Mouse (Mus musculus) limb, embryonic 10.5 days (tissue): ENCODE measurements at regions not wholly inside any gene's neighbourhood (a gene's known extent, or its start where the extent isn't known, plus 50 kb on each side); places are given as distances from the start of the nearest gene placed in this dataset.

Experiments used
- DNase-seq: peaks from one replicate; pipeline ENCODE4 v3.0.0-alpha.2; 2017; ENCODE audit warnings: low spot score
- H3K27ac ChIP-seq: fragments of 300-500 bp; sonication (generic); 2 replicates; pipeline ENCODE4 v1.5.1; 2016; ENCODE audit warnings: mild to moderate bottlenecking
- H3K27me3 ChIP-seq: fragments of 300-500 bp; sonication (generic); 2 replicates; pipeline ENCODE4 v1.6.1; 2016; ENCODE audit warnings: low read depth, mild to moderate bottlenecking; ENCODE audit not compliant: poor library complexity, severe bottlenecking
- H3K36me3 ChIP-seq: fragments of 300-500 bp; sonication (generic); 2 replicates; pipeline ENCODE4 v1.6.1; 2016; ENCODE audit warnings: mild to moderate bottlenecking, moderate library complexity
- H3K4me1 ChIP-seq: fragments of 300-500 bp; sonication (generic); 2 replicates; pipeline ENCODE4 v1.6.1; 2016
- H3K4me3 ChIP-seq: fragments of 300-500 bp; sonication (generic); 2 replicates; pipeline ENCODE4 v1.5.1; 2016; ENCODE audit warnings: mild to moderate bottlenecking, moderate library complexity
- H3K9me3 ChIP-seq: fragments of 300-500 bp; sonication (generic); replicated peaks from 2 replicates; pipeline ENCODE4 v1.6.1; 2016; ENCODE audit warnings: mild to moderate bottlenecking
- WGBS: fragments of 180-500 bp; shearing (Covaris S2); methylation state at CpG from one replicate; pipeline ENCODE4 v1.1.7; 2016; 5-methylcytosine and 5-hydroxymethylcytosine counted together

DNA sequence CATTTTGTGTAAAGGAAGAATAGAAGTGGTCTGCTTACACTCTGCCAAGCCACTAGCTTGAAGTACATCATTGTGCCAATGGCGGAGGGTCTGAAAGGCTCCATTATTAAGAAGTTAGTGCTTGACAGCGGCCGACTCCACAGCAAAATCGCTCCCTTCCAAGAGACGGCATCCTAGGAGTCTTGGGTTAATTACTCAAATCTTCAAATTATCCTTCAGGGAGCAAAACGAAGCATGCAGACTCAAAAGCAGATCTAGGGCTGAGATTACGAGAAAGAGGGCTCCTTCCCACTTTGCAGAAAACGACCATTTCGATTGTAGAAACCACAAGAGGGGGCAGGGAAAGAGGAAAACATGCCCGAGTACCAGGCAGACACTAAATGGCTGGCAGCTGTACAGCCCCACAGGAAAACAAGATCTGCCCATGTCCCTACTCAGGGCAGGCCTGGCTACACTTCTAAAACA, 121.9 kb upstream of the Ankrd55 start:
- H3K9me3 ChIP-seq, result no peaks in the 10 kb centered on the region
- H3K4me1 ChIP-seq, result peaks cover 21% of the 10 kb centered on the region
- no peak for DNase-seq
- WGBS, result 66% methylated on average over 10 of the region's 10 CpGs
- H3K36me3 ChIP-seq, result no peaks in the 10 kb centered on the region
- H3K4me3 ChIP-seq, result no peak overlapping the region
- no peaks in the 10 kb centered on the region for H3K27me3 ChIP-seq
- H3K27ac ChIP-seq, result no peak overlapping the region

DNA sequence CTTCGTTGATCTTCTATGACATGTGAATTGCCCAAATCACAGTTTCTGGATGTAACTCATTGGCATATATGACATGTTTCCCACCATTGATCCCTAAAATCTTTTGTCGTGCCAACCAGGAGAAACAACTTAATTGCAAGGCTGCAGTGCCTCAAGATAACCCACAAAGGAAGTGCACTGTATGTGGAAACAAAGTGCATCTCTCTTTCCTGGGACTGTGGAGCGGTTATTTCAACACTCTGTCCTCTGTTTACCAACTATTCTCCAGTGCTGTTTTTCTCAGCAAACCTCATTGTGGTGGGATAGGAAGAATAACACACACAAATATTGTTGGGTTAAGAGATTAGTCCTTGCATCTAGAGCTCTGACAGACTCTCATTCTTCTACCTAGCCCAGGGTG, 119.8 kb upstream of the Ankrd55 start:
- no peaks in the 10 kb centered on the region for H3K36me3 ChIP-seq
- WGBS, result 88% methylated on average over 3 of the region's 3 CpGs
- no peak overlapping the region for H3K27ac ChIP-seq
- DNase-seq, result no peak
- H3K9me3 ChIP-seq, result no peaks in the 10 kb centered on the region
- no peak overlapping the region for H3K4me3 ChIP-seq
- H3K4me1 ChIP-seq, result peaks cover 15% of the 10 kb centered on the region
- no peaks in the 10 kb centered on the region for H3K27me3 ChIP-seq

DNA sequence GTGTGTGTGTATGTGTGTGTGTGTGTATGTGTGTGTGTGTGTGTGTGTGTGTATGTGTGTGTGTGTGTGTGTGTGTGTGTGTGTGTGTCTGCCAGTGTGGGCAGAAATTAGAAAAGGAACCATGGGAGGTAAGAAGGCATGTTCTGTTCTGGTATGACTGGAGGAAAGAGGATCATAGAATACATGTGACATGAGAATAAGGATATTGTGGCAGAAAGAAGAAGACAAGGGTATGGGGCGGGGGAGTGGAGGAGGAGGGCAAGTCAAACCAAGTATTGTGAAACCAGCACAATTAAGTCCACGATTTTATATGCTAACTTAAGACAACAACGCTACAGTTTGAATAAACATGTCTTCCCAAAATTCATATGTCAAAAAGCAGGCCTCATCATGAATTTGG, 117.4 kb upstream of the Ankrd55 start:
- no peaks in the 10 kb centered on the region for H3K36me3 ChIP-seq
- peaks cover 6% of the 10 kb centered on the region for H3K4me1 ChIP-seq
- H3K27me3 ChIP-seq, result no peaks in the 10 kb centered on the region
- DNase-seq, result no peak
- no peak overlapping the region for H3K4me3 ChIP-seq
- WGBS, result 92% methylated on average over 3 of the region's 3 CpGs
- H3K27ac ChIP-seq, result no peak overlapping the region
- H3K9me3 ChIP-seq, result no peaks in the 10 kb centered on the region

DNA sequence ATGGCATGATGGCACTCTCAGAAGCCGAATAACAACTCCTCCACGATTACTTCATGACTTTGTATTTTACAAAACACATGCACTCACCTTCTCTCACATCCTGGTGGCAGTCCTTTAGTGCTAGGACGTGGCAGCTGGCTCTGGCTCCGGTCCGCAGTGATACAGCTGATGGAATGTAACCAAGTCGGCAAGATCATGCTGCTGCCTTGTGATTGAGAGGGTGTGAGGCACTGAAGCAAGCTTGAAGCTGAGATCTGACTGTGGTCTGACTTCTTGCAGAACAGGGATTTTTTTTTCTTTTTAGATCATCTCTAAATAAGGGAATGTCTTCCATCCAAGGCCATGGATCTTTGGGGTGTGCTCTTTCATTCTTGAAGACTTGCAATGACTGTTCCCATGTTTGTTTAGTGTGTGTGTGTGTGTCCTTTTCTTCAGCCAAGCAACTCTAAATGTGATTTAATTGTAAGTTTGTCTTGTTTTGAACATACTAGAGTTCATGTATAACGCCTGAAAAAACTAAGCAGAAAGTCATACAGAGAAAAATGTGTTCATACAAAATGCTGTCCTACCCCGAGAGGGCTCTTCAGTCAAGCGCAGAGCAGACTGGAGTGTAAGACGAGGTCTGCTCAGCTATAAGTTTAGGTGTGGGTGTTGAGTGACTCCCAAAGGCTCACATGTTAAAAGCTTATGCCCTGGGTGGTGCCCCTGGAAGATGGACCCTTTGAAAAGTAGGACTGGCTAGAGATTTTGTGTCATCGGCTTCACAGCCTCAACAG, 116.1 kb upstream of the Ankrd55 start:
- WGBS, result 87% methylated on average over 11 of the region's 11 CpGs
- DNase-seq, result no peak

DNA sequence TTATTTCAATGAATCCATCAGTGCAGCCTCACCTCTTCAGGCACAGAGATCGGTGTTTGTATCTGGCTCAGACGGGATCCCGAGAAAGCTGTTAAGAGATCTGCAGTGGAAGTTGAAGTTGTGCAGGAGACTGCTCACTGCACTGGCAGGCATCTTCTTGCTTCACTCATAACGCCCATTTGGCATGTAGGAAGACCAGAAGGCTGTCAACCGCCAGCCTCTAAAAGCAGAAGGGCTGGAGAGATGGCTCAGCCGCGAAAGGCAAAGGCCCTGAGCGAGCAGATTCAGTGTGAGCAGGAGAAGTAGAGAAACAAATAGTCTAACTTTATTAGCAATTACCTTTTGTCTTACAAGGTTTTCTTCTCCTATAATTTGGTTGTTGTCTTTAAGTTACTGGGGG, 114.3 kb upstream of the Ankrd55 start:
- no peak for DNase-seq
- Histone ChIP-seq H3K27me3 (no peaks in the 10 kb centered on the region), H3K4me3 (no peak overlapping the region), H3K9me3 (no peaks in the 10 kb centered on the region), H3K36me3 (no peaks in the 10 kb centered on the region), H3K4me1 (no peaks in the 10 kb centered on the region), H3K27ac (no peak overlapping the region)
- 88% methylated on average over 8 of the region's 8 CpGs for WGBS

More for the DNA sequence above, 116.1 kb upstream of the Ankrd55 start:
- Histone ChIP-seq H3K4me1 (no peaks in the 10 kb centered on the region), H3K27me3 (no peaks in the 10 kb centered on the region), H3K4me3 (no peak overlapping the region), H3K27ac (no peak overlapping the region), H3K9me3 (no peaks in the 10 kb centered on the region), H3K36me3 (no peaks in the 10 kb centered on the region)

DNA sequence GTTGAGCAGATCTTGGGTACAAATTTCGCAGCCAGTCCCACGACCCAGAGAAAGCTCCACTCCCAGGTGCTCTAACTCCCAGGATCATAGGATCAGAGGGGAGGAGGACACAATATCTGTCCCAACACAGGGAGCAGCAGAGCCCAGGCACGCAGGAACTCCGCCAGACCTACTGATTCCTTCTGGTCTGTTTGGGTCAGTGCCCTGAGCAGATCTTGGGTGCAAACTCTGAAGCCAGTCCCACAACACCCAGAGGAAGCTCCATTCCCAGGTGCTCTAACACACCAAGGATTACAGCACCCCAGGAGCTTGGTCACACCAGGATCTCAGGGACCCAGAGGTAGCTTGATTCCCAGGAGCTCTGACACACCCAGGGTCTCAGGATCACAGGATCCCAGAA, 110.2 kb upstream of the Ankrd55 start:
- DNase-seq, result no peak
- Histone ChIP-seq H3K9me3 (no peaks in the 10 kb centered on the region), H3K27ac (no peak overlapping the region), H3K27me3 (no peaks in the 10 kb centered on the region), H3K36me3 (no peaks in the 10 kb centered on the region), H3K4me1 (no peaks in the 10 kb centered on the region), H3K4me3 (no peak overlapping the region)
- 89% methylated on average over 4 of the region's 4 CpGs for WGBS

DNA sequence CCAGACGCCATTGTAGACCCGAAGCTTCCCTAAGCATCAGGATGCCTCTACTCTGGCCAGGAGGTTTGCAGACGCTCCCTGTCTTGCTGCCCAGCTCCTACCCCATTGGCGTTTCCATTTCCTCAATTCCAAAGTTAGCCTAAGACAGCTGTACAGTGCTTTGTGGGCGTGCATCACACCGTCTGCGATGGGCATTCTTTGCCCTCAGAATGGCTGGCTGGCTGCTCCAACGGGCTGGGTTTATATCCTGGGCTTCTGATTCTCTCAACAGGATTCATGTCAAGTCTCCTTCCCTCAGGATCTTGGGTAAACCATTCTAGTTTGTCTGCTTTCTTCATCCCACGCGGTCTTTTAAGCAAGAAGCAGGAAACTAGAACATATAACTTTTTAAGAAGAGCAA, 104.3 kb upstream of the Ankrd55 start:
- Histone ChIP-seq H3K27me3 (no peaks in the 10 kb centered on the region), H3K27ac (no peak overlapping the region), H3K4me3 (no peak overlapping the region), H3K4me1 (peaks cover 15% of the 10 kb centered on the region), H3K9me3 (no peaks in the 10 kb centered on the region), H3K36me3 (no peaks in the 10 kb centered on the region)
- DNase-seq, result no peak
- WGBS, result 94% methylated on average over 10 of the region's 10 CpGs

DNA sequence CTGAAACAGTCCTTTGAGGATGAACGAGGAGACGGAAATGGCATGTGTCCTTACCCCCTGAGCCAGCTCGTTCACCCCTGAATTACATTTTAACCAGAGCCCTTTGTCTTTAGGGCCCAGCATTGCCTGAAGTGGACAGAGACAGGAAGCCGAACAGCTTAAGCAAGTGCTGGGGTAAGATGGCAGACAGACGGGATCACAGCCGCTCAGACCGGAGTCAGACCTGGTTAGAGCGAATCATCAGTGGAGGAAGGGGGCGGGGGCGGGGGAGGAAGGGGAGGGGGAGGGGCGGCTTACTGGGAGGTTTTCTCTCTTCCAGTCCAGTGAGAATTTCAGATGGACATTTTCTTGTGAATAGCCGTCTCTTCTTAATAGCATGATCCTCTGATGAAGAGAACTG, 103.1 kb upstream of the Ankrd55 start:
- DNase-seq, result no peak
- Histone ChIP-seq H3K36me3 (no peaks in the 10 kb centered on the region), H3K27ac (peak overlapping the region; percentile 31; the same call in 1 of the 2 replicates), H3K27me3 (no peaks in the 10 kb centered on the region), H3K9me3 (no peaks in the 10 kb centered on the region), H3K4me3 (no peak overlapping the region), H3K4me1 (peaks cover 15% of the 10 kb centered on the region)
- WGBS, result 46% methylated on average over 12 of the region's 12 CpGs

DNA sequence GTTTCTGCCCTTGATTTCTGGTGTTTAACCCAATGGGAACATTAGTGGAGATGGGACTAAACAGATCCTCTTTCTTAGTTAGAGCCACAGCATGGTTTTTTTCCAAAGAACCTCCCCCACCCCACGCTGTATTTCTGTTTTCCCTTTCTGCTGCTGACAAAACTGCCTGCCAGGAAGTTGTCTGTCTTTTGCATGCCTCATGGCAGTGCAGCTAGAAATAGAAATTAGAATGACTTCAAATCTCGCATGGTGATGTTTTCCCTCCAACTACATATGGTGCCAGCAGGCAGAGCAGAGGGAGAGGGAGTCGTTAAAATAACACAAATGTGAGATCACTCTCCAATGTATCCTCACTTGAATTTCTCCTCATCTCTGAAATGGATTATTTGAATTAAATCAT, 101.0 kb upstream of the Ankrd55 start:
- DNase-seq, result no peak
- Histone ChIP-seq H3K27ac (no peak overlapping the region), H3K4me1 (peaks cover 15% of the 10 kb centered on the region), H3K9me3 (no peaks in the 10 kb centered on the region), H3K4me3 (no peak overlapping the region), H3K27me3 (no peaks in the 10 kb centered on the region), H3K36me3 (no peaks in the 10 kb centered on the region)
- 71% methylated on average over 3 of the region's 3 CpGs for WGBS

DNA sequence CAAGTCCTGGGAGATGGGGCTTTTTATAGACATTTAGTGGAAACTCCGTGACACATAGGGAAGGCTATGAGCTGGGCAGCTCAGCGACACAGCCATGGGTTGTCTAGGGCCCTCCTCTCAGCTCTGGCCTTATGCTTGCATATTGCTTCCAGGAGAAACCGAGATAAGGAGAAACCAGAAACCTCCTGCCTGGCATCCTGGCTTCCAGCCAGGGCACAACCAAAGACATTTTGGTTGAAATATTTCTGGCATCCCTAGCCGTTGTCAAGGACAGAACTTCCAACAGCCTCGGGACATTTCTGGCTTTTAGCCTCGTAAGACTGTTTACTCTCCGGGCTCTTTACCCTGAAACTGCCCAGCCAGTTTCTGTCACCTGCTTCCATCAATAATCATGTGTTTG, 99.9 kb upstream of the Ankrd55 start:
- no peak overlapping the region for H3K27ac ChIP-seq
- no peak for DNase-seq
- H3K9me3 ChIP-seq, result no peaks in the 10 kb centered on the region
- WGBS, result 85% methylated on average over 7 of the region's 7 CpGs
- no peaks in the 10 kb centered on the region for H3K36me3 ChIP-seq
- peaks cover 15% of the 10 kb centered on the region for H3K4me1 ChIP-seq
- H3K4me3 ChIP-seq, result no peak overlapping the region
- no peaks in the 10 kb centered on the region for H3K27me3 ChIP-seq

DNA sequence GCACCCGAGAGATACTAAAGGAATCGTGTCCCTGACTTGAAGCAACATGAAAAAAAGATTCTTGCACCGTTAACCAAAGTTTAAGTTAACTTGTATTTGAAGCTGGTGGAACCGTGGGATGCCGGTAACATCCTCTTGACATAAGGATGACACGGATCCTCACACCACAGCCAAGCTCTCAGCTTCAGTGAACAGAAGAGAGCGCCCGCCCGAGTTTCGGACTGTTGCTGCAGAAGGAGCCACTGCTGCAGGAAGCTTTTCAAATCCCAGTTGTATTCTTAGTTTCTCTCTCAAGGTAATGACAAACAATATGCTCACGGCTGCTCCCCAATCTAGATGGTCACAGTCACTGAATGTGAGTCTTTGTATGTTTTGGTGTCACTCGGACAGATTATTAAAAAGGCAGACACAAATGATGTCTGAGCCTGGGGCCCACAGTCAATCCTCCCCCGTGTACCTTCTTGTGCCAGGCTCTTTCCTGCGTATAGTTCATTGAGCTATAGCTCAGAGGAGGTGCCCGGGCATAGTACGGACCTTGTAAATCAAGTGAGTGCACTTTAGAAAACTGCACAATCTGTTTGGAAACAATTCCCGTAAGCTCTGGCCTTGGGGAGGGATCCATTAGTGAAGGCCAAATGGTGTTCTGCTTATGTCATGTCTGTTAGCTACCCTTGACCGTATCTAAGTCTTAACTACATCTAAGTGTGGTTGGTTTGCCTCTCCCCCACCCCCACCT, 99.3 kb upstream of the Ankrd55 start:
- no peaks in the 10 kb centered on the region for H3K27me3 ChIP-seq
- no peaks in the 10 kb centered on the region for H3K9me3 ChIP-seq
- H3K27ac ChIP-seq, result no peak overlapping the region
- DNase-seq, result no peak
- 94% methylated on average over 18 of the region's 18 CpGs for WGBS
- no peaks in the 10 kb centered on the region for H3K36me3 ChIP-seq
- peaks cover 15% of the 10 kb centered on the region for H3K4me1 ChIP-seq
- no peak overlapping the region for H3K4me3 ChIP-seq

DNA sequence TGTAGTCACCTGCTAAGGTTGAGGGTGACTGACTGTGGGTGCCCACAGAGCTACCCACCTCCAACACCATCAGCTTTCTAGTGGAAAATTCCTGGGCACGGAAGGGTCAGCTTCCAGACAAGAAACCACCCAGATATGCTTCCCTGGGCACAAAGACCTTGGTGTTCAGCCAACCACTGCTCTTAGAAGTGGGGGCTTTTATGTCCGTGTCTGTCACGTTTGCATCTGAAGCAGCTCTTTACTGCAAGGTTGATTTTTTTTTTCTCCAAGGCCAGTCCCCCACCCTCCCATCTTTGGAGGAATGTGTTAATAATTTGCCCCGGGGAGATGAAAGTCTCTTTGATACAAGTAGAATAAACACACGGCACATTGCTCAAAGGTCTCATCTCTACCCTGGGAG, 98.6 kb upstream of the Ankrd55 start:
- H3K27ac ChIP-seq, result no peak overlapping the region
- H3K4me3 ChIP-seq, result no peak overlapping the region
- H3K36me3 ChIP-seq, result no peaks in the 10 kb centered on the region
- no peak for DNase-seq
- peaks cover 15% of the 10 kb centered on the region for H3K4me1 ChIP-seq
- no peaks in the 10 kb centered on the region for H3K27me3 ChIP-seq
- WGBS, result 67% methylated on average over 5 of the region's 5 CpGs
- no peaks in the 10 kb centered on the region for H3K9me3 ChIP-seq

DNA sequence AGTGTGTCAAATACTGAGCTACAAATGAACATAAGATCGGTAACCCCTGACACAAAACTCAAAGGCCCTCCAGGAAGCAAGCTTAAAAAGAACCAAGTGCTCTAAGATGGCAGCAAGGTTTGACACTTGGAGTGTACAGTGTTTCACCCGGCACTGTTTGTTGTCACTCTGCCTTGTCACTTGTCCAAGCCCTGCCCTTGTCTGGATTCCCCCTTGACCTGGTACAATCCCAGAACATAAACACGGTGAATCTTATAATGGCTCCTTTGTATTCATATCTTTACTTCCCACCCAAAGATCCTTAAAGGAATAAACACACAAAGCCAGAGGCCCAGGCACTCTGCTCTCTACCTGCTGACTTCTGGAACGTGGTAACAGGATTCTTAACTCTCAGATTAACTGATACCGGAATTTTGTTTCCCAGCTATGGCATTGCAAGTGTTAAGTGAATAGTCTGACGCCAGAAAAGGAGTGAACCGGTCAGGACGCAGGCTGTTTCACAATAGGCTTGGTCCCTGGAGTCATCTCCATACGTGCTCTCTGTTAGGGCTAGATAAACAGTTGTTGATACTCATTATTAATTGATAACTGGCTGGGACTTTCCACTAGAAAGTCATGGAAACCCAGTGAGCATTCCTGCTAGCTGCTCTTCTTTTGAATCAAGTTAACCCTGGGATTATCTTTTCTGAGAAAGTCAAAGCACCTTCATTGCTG, 95.9 kb upstream of the Ankrd55 start:
- DNase-seq, result no peak
- no peak overlapping the region for H3K4me3 ChIP-seq
- peaks cover 10% of the 10 kb centered on the region for H3K4me1 ChIP-seq
- H3K36me3 ChIP-seq, result no peaks in the 10 kb centered on the region
- H3K27ac ChIP-seq, result no peak overlapping the region
- H3K9me3 ChIP-seq, result no peaks in the 10 kb centered on the region
- 70% methylated on average over 9 of the region's 9 CpGs for WGBS
- H3K27me3 ChIP-seq, result 0 out of 2 replicates have a peak, but pooled peaks cover under 1% of the 10 kb centered on the region
